Mouse (Mus musculus): ENCODE measurements around the gene 1700029P11Rik.

DNA sequence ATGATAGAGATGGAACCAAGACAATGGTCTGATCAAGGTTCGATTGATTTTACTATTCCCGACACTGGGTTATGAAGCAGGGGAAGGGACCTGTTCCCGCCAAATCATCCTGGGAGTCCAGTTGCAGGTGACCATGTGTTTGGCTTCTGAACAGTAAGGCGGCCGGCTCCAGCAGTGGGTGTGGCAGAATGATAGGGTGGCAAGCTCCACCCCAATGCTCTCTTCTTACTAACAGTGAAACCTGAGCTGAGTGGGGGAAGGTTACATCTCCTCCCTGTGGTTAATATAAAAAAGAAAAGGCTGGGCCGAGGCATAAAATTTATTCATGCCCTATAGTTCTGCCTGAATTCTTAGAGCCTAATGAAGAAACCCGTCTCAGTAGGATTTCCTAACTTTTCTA is 11.2 kb upstream of the 1700029P11Rik start:
- TF ChIP-seq CTCF (IDR thresholded peaks at IDR 0.05; ENCODE audit: low read depth, low read length) (no peak), POLR2A (IDR thresholded peaks at IDR 0.05; ENCODE audit: insufficient read depth, low read length) (no peak)
